ENCODE assay signal across 32 mouse cellular contexts in genomic region chr9:22767860-22768259, GRCm38 (mm10).
A peak's percentile ranks its signal among the peaks of the same experiment; 100 is the strongest.
DNase-seq lines count a peak whose midpoint lies in the region; ATAC-seq and TF ChIP-seq lines count a peak whose summit lies in the region.
"Had no signal": no experiment of that assay in that cellular context is flagged by ENCODE, and none has a peak within 500 bp of the region (broad histone marks: within the 10 kb centered on the region; RNA-seq: fewer than 3 reads in every experiment).

No protein-coding gene starts in this region.

- no peak overlapping the region for H3K4me2 ChIP-seq in kidney, postnatal 0 days (ENCODE audit: low read length)
- no peak overlapping the region for H3K4me2 ChIP-seq in lung, embryonic 16.5 days (ENCODE audit: low read depth, low read length)
- H3K4me2 ChIP-seq in hindbrain, postnatal 0 days (ENCODE audit: low read depth, low read length), result no peak overlapping the region
- H3K4me2 ChIP-seq: embryonic facial prominence, embryonic 13.5 days; forebrain, embryonic 15.5 days; hindbrain, embryonic 13.5 days; kidney, embryonic 15.5 days; limb, embryonic 12.5 days; liver, embryonic 15.5 days; neural tube, embryonic 12.5 days had no signal

- no peak overlapping the region for H3K9ac ChIP-seq in kidney, postnatal 0 days (ENCODE audit: low read depth, low read length)
- H3K9ac ChIP-seq in lung, embryonic 16.5 days (ENCODE audit: low read length), result no peak overlapping the region
- no peak overlapping the region for H3K9ac ChIP-seq in hindbrain, postnatal 0 days (replicated peaks; ENCODE audit: low read length)
- H3K9ac ChIP-seq: embryonic facial prominence, embryonic 13.5 days; forebrain, embryonic 15.5 days; hindbrain, embryonic 13.5 days; kidney, embryonic 15.5 days; limb, embryonic 12.5 days; liver, embryonic 15.5 days; neural tube, embryonic 12.5 days had no signal

- H3K9me3 ChIP-seq in kidney, postnatal 0 days (replicated peaks; ENCODE audit: low read length), result no peaks in the 10 kb centered on the region
- H3K9me3 ChIP-seq in lung, embryonic 16.5 days (ENCODE audit: control insufficient read depth, low read length), result no peaks in the 10 kb centered on the region
- no peaks in the 10 kb centered on the region for H3K9me3 ChIP-seq in hindbrain, postnatal 0 days (ENCODE audit: low read length)
- H3K9me3 ChIP-seq: embryonic facial prominence, embryonic 13.5 days; forebrain, embryonic 10.5 days; forebrain, embryonic 15.5 days; hindbrain, embryonic 13.5 days; kidney, embryonic 15.5 days; limb, embryonic 12.5 days; liver, embryonic 15.5 days; midbrain, embryonic 10.5 days; neural tube, embryonic 12.5 days had no signal

- no peak for DNase-seq in kidney, postnatal 0 days (ENCODE audit: low spot score)
- no peak for DNase-seq in kidney, postnatal 14 days
- DNase-seq in lung, postnatal 25 days (ENCODE audit: low spot score), result no peak
- DNase-seq in adipocyte (ENCODE audit: low spot score), result peak; percentile 53
- DNase-seq in lung, postnatal 4 days, result peak; percentile 12 to 50
- no peak for DNase-seq in hindbrain, postnatal 0 days (ENCODE audit: low spot score)
- DNase-seq: adrenal gland, postnatal 14 days; B cell, adult 2 months; cerebellum, adult 11 months; cerebellum, adult 9-10 months; cerebellum, postnatal 36 days; gastrocnemius, adult 2 months; heart, postnatal 36 days; kidney, adult 18-20 months; kidney, postnatal 4 days; layer of hippocampus, adult 9-11 months; right cerebral cortex, adult 18-20 months; spleen, adult 18-20 months; thymus, postnatal 14 days had no signal

- no peak overlapping the region for H3K4me3 ChIP-seq in kidney, postnatal 0 days (replicated peaks; ENCODE audit: low read depth, low read length)
- H3K4me3 ChIP-seq in lung, embryonic 16.5 days (ENCODE audit: low read length), result no peak overlapping the region
- H3K4me3 ChIP-seq in hindbrain, postnatal 0 days (ENCODE audit: low read length), result no peak overlapping the region
- H3K4me3 ChIP-seq: embryonic facial prominence, embryonic 13.5 days; forebrain, embryonic 10.5 days; forebrain, embryonic 15.5 days; gastrocnemius, adult 2 months; hindbrain, embryonic 13.5 days; kidney, embryonic 15.5 days; limb, embryonic 12.5 days; liver, embryonic 15.5 days; midbrain, embryonic 10.5 days; myocyte; neural tube, embryonic 12.5 days had no signal

- H3K27ac ChIP-seq in kidney, postnatal 0 days, result no peak overlapping the region
- peak overlapping the region; percentile 21 for H3K27ac ChIP-seq in lung, embryonic 16.5 days (ENCODE audit: low read length)
- H3K27ac ChIP-seq in hindbrain, postnatal 0 days, result no peak overlapping the region
- H3K27ac ChIP-seq: embryonic facial prominence, embryonic 13.5 days; forebrain, embryonic 10.5 days; forebrain, embryonic 15.5 days; gastrocnemius, adult 2 months; hindbrain, embryonic 13.5 days; kidney, embryonic 15.5 days; limb, embryonic 12.5 days; liver, embryonic 15.5 days; midbrain, embryonic 10.5 days; neural tube, embryonic 12.5 days had no signal

- 53% methylated on average over 3 of the region's 3 CpGs for WGBS in kidney, postnatal 0 days
- WGBS in lung, embryonic 16.5 days, result 46% methylated on average over 3 of the region's 3 CpGs
- 78% methylated on average over 3 of the region's 3 CpGs for WGBS in hindbrain, postnatal 0 days

- H3K4me1 ChIP-seq in kidney, postnatal 0 days (replicated peaks; ENCODE audit: insufficient read depth, low read length), result no peaks in the 10 kb centered on the region
- 0 out of 2 replicates have a peak, but pooled peaks cover 2% of the 10 kb centered on the region for H3K4me1 ChIP-seq in lung, embryonic 16.5 days (replicated peaks; ENCODE audit: control insufficient read depth, insufficient read depth, low read length)
- no peaks in the 10 kb centered on the region for H3K4me1 ChIP-seq in hindbrain, postnatal 0 days (ENCODE audit: insufficient read depth, low read length)
- H3K4me1 ChIP-seq: forebrain, embryonic 15.5 days; hindbrain, embryonic 13.5 days; limb, embryonic 12.5 days; liver, embryonic 15.5 days; midbrain, embryonic 10.5 days; neural tube, embryonic 12.5 days had no signal

- no peaks in the 10 kb centered on the region for H3K36me3 ChIP-seq in kidney, postnatal 0 days (ENCODE audit: insufficient read depth, low read length)
- no peaks in the 10 kb centered on the region for H3K36me3 ChIP-seq in lung, embryonic 16.5 days (ENCODE audit: control insufficient read depth, insufficient read depth, low read length)
- no peaks in the 10 kb centered on the region for H3K36me3 ChIP-seq in hindbrain, postnatal 0 days (ENCODE audit: insufficient read depth, low read length)
- H3K36me3 ChIP-seq: embryonic facial prominence, embryonic 13.5 days; forebrain, embryonic 10.5 days; forebrain, embryonic 15.5 days; hindbrain, embryonic 13.5 days; kidney, embryonic 15.5 days; limb, embryonic 12.5 days; liver, embryonic 15.5 days; midbrain, embryonic 10.5 days; neural tube, embryonic 12.5 days had no signal

- TF ChIP-seq CTCF in kidney, postnatal 0 days (IDR thresholded peaks at IDR 0.05; ENCODE audit: low read depth), result 0 out of 2 replicates have a peak, but pooled peaks have one; percentile 8
- TF ChIP-seq CTCF in hindbrain, postnatal 0 days (IDR thresholded peaks at IDR 0.05; ENCODE audit: low read depth), result no peak

- H3K27me3 ChIP-seq in kidney, postnatal 0 days (ENCODE audit: insufficient read depth, low read length), result no peaks in the 10 kb centered on the region
- no peaks in the 10 kb centered on the region for H3K27me3 ChIP-seq in lung, embryonic 16.5 days (ENCODE audit: control insufficient read depth, insufficient read depth, low read depth, low read length)
- no peaks in the 10 kb centered on the region for H3K27me3 ChIP-seq in hindbrain, postnatal 0 days (ENCODE audit: insufficient read depth, low read length)
- H3K27me3 ChIP-seq: embryonic facial prominence, embryonic 13.5 days; forebrain, embryonic 15.5 days; hindbrain, embryonic 13.5 days; kidney, embryonic 15.5 days; limb, embryonic 12.5 days; liver, embryonic 15.5 days; neural tube, embryonic 12.5 days; Patski had no signal

- no peak for ATAC-seq in kidney, postnatal 0 days (replicated peaks; ENCODE audit: low FRiP score, low read depth)
- ATAC-seq in lung, embryonic 16.5 days (ENCODE audit: low read depth), result peak; percentile 57; the same call in 1 of the 2 replicates
- no peak for ATAC-seq in hindbrain, postnatal 0 days
- ATAC-seq: forebrain, embryonic 15.5 days; midbrain, embryonic 16.5 days; Patski had no signal

Comparison
In these comparisons a context has a peak if more than half of its experiments do, and no peak if none do; other contexts are left out.
1. DNase-seq: peak in adipocyte (single experiment) and lung, postnatal 4 days (2 of 2); none in kidney, postnatal 0 days (single experiment), kidney, postnatal 14 days (single experiment), lung, postnatal 25 days (single experiment) and hindbrain, postnatal 0 days (single experiment).